Mouse (Mus musculus): Measurements from ENCODE around the gene Alk. TPM values are rescaled to one million over a fixed set of nuclear protein-coding genes. Genes with fewer than 3 reads are reported as not detected.

Alk gene
- polyA plus RNA-seq, 1 experiment: not detected

GRCm38 (mm10) chr17:71862895-71863294, 741.5 kb downstream of the Alk start:
- H3K36me3 ChIP-seq (ENCODE audit: control insufficient read depth, insufficient read depth, low read length): no peaks in the 10 kb centered on the region
- H3K27me3 ChIP-seq (ENCODE audit: control insufficient read depth, insufficient read depth, low read length): no peaks in the 10 kb centered on the region
- no peak overlapping the region for H3K27ac ChIP-seq (ENCODE audit: insufficient read depth, low read length)
- H3K4me3 ChIP-seq (ENCODE audit: extremely low read depth, insufficient read depth, insufficient read length): no peak overlapping the region
- no peaks in the 10 kb centered on the region for H3K4me1 ChIP-seq (ENCODE audit: control insufficient read depth, insufficient read depth, insufficient read length)
- no peak for DNase-seq (ENCODE audit: low read depth in 1 of 2, low spot score in 2 of 2)
- 78% methylated on average over 4 of the region's 4 CpGs for WGBS
- TF ChIP-seq POLR2A (IDR thresholded peaks at IDR 0.05; ENCODE audit: low read depth, low read length) (no peak), CTCF (IDR thresholded peaks at IDR 0.05; ENCODE audit: extremely low read depth, insufficient read depth, insufficient read length, insufficient replicate concordance) (no peak)

GRCm38 (mm10) chr17:71862184-71862583, 742.2 kb downstream of the Alk start:
- WGBS: 94% methylated on average over 3 of the region's 3 CpGs
- DNase-seq (ENCODE audit: low read depth in 1 of 2, low spot score in 2 of 2): no peak

GRCm38 (mm10) chr17:71831960-71832359, 772.5 kb downstream of the Alk start:
- Histone ChIP-seq H3K27ac (ENCODE audit: insufficient read depth, low read length) (no peak overlapping the region), H3K36me3 (ENCODE audit: control insufficient read depth, insufficient read depth, low read length) (no peaks in the 10 kb centered on the region), H3K27me3 (ENCODE audit: control insufficient read depth, insufficient read depth, low read length) (no peaks in the 10 kb centered on the region), H3K4me3 (ENCODE audit: extremely low read depth, insufficient read depth, insufficient read length) (no peak overlapping the region), H3K4me1 (ENCODE audit: control insufficient read depth, insufficient read depth, insufficient read length) (no peaks in the 10 kb centered on the region)
- DNase-seq (ENCODE audit: low read depth in 1 of 2, low spot score in 2 of 2): no peak
- TF ChIP-seq POLR2A (IDR thresholded peaks at IDR 0.05; ENCODE audit: low read depth, low read length): no peak
- TF ChIP-seq CTCF (IDR thresholded peaks at IDR 0.05; ENCODE audit: extremely low read depth, insufficient read depth, insufficient read length, insufficient replicate concordance): no peak
- WGBS: 82% methylated on average over 3 of the region's 3 CpGs

More at GRCm38 (mm10) chr17:71862184-71862583, 742.2 kb downstream of the Alk start:
- Histone ChIP-seq H3K4me3 (ENCODE audit: extremely low read depth, insufficient read depth, insufficient read length) (no peak overlapping the region), H3K27ac (ENCODE audit: insufficient read depth, low read length) (no peak overlapping the region), H3K36me3 (ENCODE audit: control insufficient read depth, insufficient read depth, low read length) (no peaks in the 10 kb centered on the region), H3K4me1 (ENCODE audit: control insufficient read depth, insufficient read depth, insufficient read length) (no peaks in the 10 kb centered on the region), H3K27me3 (ENCODE audit: control insufficient read depth, insufficient read depth, low read length) (no peaks in the 10 kb centered on the region)
- TF ChIP-seq POLR2A (IDR thresholded peaks at IDR 0.05; ENCODE audit: low read depth, low read length) (no peak), CTCF (IDR thresholded peaks at IDR 0.05; ENCODE audit: extremely low read depth, insufficient read depth, insufficient read length, insufficient replicate concordance) (no peak)

GRCm38 (mm10) chr17:71828647-71829414, 775.6 kb downstream of the Alk start:
- no peaks in the 10 kb centered on the region for H3K36me3 ChIP-seq (ENCODE audit: control insufficient read depth, insufficient read depth, low read length)
- WGBS: 77% methylated on average over 12 of the region's 12 CpGs

GRCm38 (mm10) chr17:71827627-71828026, 776.8 kb downstream of the Alk start:
- 84% methylated on average over 8 of the region's 8 CpGs for WGBS

More at GRCm38 (mm10) chr17:71828647-71829414, 775.6 kb downstream of the Alk start:
- no peak for TF ChIP-seq POLR2A (IDR thresholded peaks at IDR 0.05; ENCODE audit: low read depth, low read length)
- no peak for TF ChIP-seq CTCF (IDR thresholded peaks at IDR 0.05; ENCODE audit: extremely low read depth, insufficient read depth, insufficient read length, insufficient replicate concordance)
- no peaks in the 10 kb centered on the region for H3K4me1 ChIP-seq (ENCODE audit: control insufficient read depth, insufficient read depth, insufficient read length)
- no peaks in the 10 kb centered on the region for H3K27me3 ChIP-seq (ENCODE audit: control insufficient read depth, insufficient read depth, low read length)
- DNase-seq (ENCODE audit: low read depth in 1 of 2, low spot score in 2 of 2): no peak
- H3K27ac ChIP-seq (ENCODE audit: insufficient read depth, low read length): no peak overlapping the region
- H3K4me3 ChIP-seq (ENCODE audit: extremely low read depth, insufficient read depth, insufficient read length): no peak overlapping the region

GRCm38 (mm10) chr17:71826603-71827002, 777.8 kb downstream of the Alk start:
- WGBS: 73% methylated on average over 3 of the region's 3 CpGs
- H3K4me3 ChIP-seq (ENCODE audit: extremely low read depth, insufficient read depth, insufficient read length): no peak overlapping the region
- H3K36me3 ChIP-seq (ENCODE audit: control insufficient read depth, insufficient read depth, low read length): no peaks in the 10 kb centered on the region
- H3K4me1 ChIP-seq (ENCODE audit: control insufficient read depth, insufficient read depth, insufficient read length): no peaks in the 10 kb centered on the region
- no peaks in the 10 kb centered on the region for H3K27me3 ChIP-seq (ENCODE audit: control insufficient read depth, insufficient read depth, low read length)
- TF ChIP-seq CTCF (IDR thresholded peaks at IDR 0.05; ENCODE audit: extremely low read depth, insufficient read depth, insufficient read length, insufficient replicate concordance) (no peak), POLR2A (IDR thresholded peaks at IDR 0.05; ENCODE audit: low read depth, low read length) (no peak)
- no peak for DNase-seq (ENCODE audit: low read depth in 1 of 2, low spot score in 2 of 2)
- no peak overlapping the region for H3K27ac ChIP-seq (ENCODE audit: insufficient read depth, low read length)

More at GRCm38 (mm10) chr17:71827627-71828026, 776.8 kb downstream of the Alk start:
- no peaks in the 10 kb centered on the region for H3K27me3 ChIP-seq (ENCODE audit: control insufficient read depth, insufficient read depth, low read length)
- DNase-seq (ENCODE audit: low read depth in 1 of 2, low spot score in 2 of 2): no peak
- H3K36me3 ChIP-seq (ENCODE audit: control insufficient read depth, insufficient read depth, low read length): no peaks in the 10 kb centered on the region
- TF ChIP-seq CTCF (IDR thresholded peaks at IDR 0.05; ENCODE audit: extremely low read depth, insufficient read depth, insufficient read length, insufficient replicate concordance): no peak
- TF ChIP-seq POLR2A (IDR thresholded peaks at IDR 0.05; ENCODE audit: low read depth, low read length): no peak
- H3K4me1 ChIP-seq (ENCODE audit: control insufficient read depth, insufficient read depth, insufficient read length): no peaks in the 10 kb centered on the region
- H3K27ac ChIP-seq (ENCODE audit: insufficient read depth, low read length): no peak overlapping the region
- H3K4me3 ChIP-seq (ENCODE audit: extremely low read depth, insufficient read depth, insufficient read length): no peak overlapping the region
